Mouse (Mus musculus): ENCODE data around the gene Ube2z.

DNA sequence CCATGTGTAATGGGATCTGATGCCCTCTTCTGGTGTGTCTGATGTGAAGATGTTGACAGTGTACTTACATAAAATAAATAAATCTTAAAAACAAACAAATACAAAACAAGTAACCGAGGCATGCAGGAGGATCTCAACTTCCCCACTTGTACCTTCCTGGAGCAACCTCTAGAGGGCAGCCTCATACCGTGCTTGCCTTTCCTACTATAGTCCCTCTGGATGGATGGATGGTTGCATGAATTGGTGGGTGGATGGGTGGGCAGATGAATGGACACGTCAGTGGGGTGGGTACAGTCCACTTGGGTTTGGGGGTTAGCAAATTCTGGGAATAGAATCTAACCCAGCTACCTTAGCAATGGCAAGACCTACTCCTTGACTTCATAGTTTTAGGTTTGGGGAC, 28.2 kb upstream of the Ube2z start:
- no peak for TF ChIP-seq POLR2A (IDR thresholded peaks at IDR 0.05; ENCODE audit: extremely low read depth, insufficient read depth, low read length)
- peak; percentile 96 for TF ChIP-seq CTCF (IDR thresholded peaks at IDR 0.05; ENCODE audit: extremely low read depth, insufficient read depth, low read length)

Data from cortical plate, adult 2 months (tissue).